8 mouse cellular contexts compared by ENCODE assay signal in genomic region chr2:129947847-129948553, GRCm38 (mm10).
DNase-seq lines count a peak whose midpoint lies in the region; ATAC-seq lines count a peak whose summit lies in the region.

No protein-coding gene starts in this region.

- H3K4me3 ChIP-seq in forebrain, embryonic 14.5 days (ENCODE audit: low read depth, low read length) = 0 out of 2 replicates have a peak overlapping the region, but pooled peaks have one; percentile 1
- H3K4me3 ChIP-seq in liver, embryonic 13.5 days (replicated peaks) = 0 out of 2 replicates have a peak overlapping the region, but pooled peaks have one; percentile 13
- 0 out of 2 replicates have a peak overlapping the region, but pooled peaks have one; percentile 3 for H3K4me3 ChIP-seq in stomach, embryonic 15.5 days (replicated peaks)

- DNase-seq in ovary, postnatal 10 days (ENCODE audit: low spot score) = peak; percentile 8
- no peak for DNase-seq in ovary, postnatal 36 days (ENCODE audit: low spot score)
- no peak for DNase-seq in forebrain, embryonic 14.5 days (ENCODE audit: low spot score)
- no peak for DNase-seq in liver, embryonic 13.5 days
- no peak for DNase-seq in adrenal gland, postnatal 25 days
- DNase-seq in adipocyte (ENCODE audit: low spot score) = no peak
- DNase-seq in ovary, postnatal 14 days (ENCODE audit: low spot score) = no peak

- no peak for ATAC-seq in forebrain, embryonic 14.5 days
- no peak for ATAC-seq in liver, embryonic 13.5 days (ENCODE audit: low read depth)
- no peak for ATAC-seq in stomach, embryonic 15.5 days (ENCODE audit: insufficient read depth, low FRiP score, low read depth)

- H3K36me3 ChIP-seq in forebrain, embryonic 14.5 days (ENCODE audit: control insufficient read depth, insufficient read depth, low read length) = no peaks in the 10 kb centered on the region
- H3K36me3 ChIP-seq in liver, embryonic 13.5 days = no peaks in the 10 kb centered on the region
- no peaks in the 10 kb centered on the region for H3K36me3 ChIP-seq in stomach, embryonic 15.5 days

- peak overlapping the region; percentile 35 for H3K4me2 ChIP-seq in forebrain, embryonic 14.5 days (ENCODE audit: low read length)
- peak overlapping the region; percentile 25; the same call in 1 of the 2 replicates for H3K4me2 ChIP-seq in liver, embryonic 13.5 days
- H3K4me2 ChIP-seq in stomach, embryonic 15.5 days = peak overlapping the region; percentile 46

- peak overlapping the region; percentile 37; the same call in 1 of the 2 replicates for H3K9ac ChIP-seq in forebrain, embryonic 14.5 days (ENCODE audit: low read length)
- H3K9ac ChIP-seq in liver, embryonic 13.5 days = no peak overlapping the region
- H3K9ac ChIP-seq in stomach, embryonic 15.5 days = no peak overlapping the region

- H3K27ac ChIP-seq in forebrain, embryonic 14.5 days (ENCODE audit: low read depth, low read length) = no peak overlapping the region
- H3K27ac ChIP-seq in liver, embryonic 13.5 days = no peak overlapping the region
- H3K27ac ChIP-seq in stomach, embryonic 15.5 days = no peak overlapping the region

- no peaks in the 10 kb centered on the region for H3K27me3 ChIP-seq in forebrain, embryonic 14.5 days (replicated peaks; ENCODE audit: control insufficient read depth, insufficient read depth, low read length)
- H3K27me3 ChIP-seq in liver, embryonic 13.5 days = no peaks in the 10 kb centered on the region
- no peaks in the 10 kb centered on the region for H3K27me3 ChIP-seq in stomach, embryonic 15.5 days (replicated peaks)

- peaks cover 4% of the 10 kb centered on the region; the same call in 1 of the 2 replicates for H3K4me1 ChIP-seq in forebrain, embryonic 14.5 days (ENCODE audit: control insufficient read depth, insufficient read depth, low read length)
- H3K4me1 ChIP-seq in liver, embryonic 13.5 days (replicated peaks) = no peaks in the 10 kb centered on the region
- H3K4me1 ChIP-seq in stomach, embryonic 15.5 days = no peaks in the 10 kb centered on the region

- H3K9me3 ChIP-seq in forebrain, embryonic 14.5 days (replicated peaks; ENCODE audit: control insufficient read depth, low read length) = no peaks in the 10 kb centered on the region
- H3K9me3 ChIP-seq in liver, embryonic 13.5 days (replicated peaks) = no peaks in the 10 kb centered on the region
- H3K9me3 ChIP-seq in stomach, embryonic 15.5 days = no peaks in the 10 kb centered on the region

- WGBS in forebrain, embryonic 14.5 days = 36% methylated on average over 20 of the region's 20 CpGs
- WGBS in liver, embryonic 13.5 days (ENCODE audit: insufficient replicate concordance) = 58% methylated on average over 20 of the region's 20 CpGs
- WGBS in stomach, embryonic 15.5 days = 52% methylated on average over 20 of the region's 20 CpGs
